Mouse (Mus musculus): Measurements from ENCODE around the gene Gm20517.

GRCm38 (mm10) chr17:47689894-47690293 lies 78.5 kb downstream of the Gm20517 start:
- no peak for TF ChIP-seq MYOD1 (IDR thresholded peaks at IDR 0.05; ENCODE audit: control insufficient read depth in 1 of 3, insufficient read length in 2 of 3, low read depth in 2 of 3)
- no peak for TF ChIP-seq TCF12 (IDR thresholded peaks at IDR 0.05; ENCODE audit: insufficient read depth, poor library complexity, severe bottlenecking)
- no peak for TF ChIP-seq POLR2A (IDR thresholded peaks at IDR 0.05; ENCODE audit: insufficient read length, low read depth)
- TF ChIP-seq MYOG (IDR thresholded peaks at IDR 0.05; ENCODE audit: control insufficient read depth in 1 of 3, insufficient read depth in 1 of 3, insufficient read length in 2 of 3, low read depth in 2 of 3) = no peak
- no peak for TF ChIP-seq USF1 (IDR thresholded peaks at IDR 0.05; ENCODE audit: low read depth)
- no peak for TF ChIP-seq POLR2AphosphoS2 (IDR thresholded peaks at IDR 0.05; ENCODE audit: insufficient read length, low read depth)
- no peak for TF ChIP-seq E2F4 (IDR thresholded peaks at IDR 0.05; ENCODE audit: insufficient read depth)
- TF ChIP-seq MAX (IDR thresholded peaks at IDR 0.05; ENCODE audit: low read depth) = no peak
- TF ChIP-seq CEBPB (IDR thresholded peaks at IDR 0.05; ENCODE audit: insufficient read depth, poor library complexity, severe bottlenecking) = no peak
